Mouse (Mus musculus) splenic B cell, adult 2 months (primary cell): ENCODE results near the gene Slc48a1.
A peak's percentile ranks its signal among the peaks of the same experiment; 100 is the strongest.

Experiments used
- DNase-seq: peaks from one replicate; pipeline ENCODE4 v3.0.0-alpha.2; 2011; ENCODE audit warnings: low read depth, low spot score
- H3K27me3 ChIP-seq: 2 replicates; pipeline ENCODE4 v1.6.1; 2012; ENCODE audit warnings: mild to moderate bottlenecking, low read length, moderate library complexity, mixed read lengths; ENCODE audit not compliant: control insufficient read depth, poor library complexity, insufficient read depth, severe bottlenecking
- H3K36me3 ChIP-seq: 2 replicates; pipeline ENCODE4 v1.6.1; 2012; ENCODE audit warnings: mild to moderate bottlenecking, low read length, moderate library complexity, mixed read lengths; ENCODE audit not compliant: control insufficient read depth, poor library complexity, insufficient read depth, severe bottlenecking

The Slc48a1 gene

DNA sequence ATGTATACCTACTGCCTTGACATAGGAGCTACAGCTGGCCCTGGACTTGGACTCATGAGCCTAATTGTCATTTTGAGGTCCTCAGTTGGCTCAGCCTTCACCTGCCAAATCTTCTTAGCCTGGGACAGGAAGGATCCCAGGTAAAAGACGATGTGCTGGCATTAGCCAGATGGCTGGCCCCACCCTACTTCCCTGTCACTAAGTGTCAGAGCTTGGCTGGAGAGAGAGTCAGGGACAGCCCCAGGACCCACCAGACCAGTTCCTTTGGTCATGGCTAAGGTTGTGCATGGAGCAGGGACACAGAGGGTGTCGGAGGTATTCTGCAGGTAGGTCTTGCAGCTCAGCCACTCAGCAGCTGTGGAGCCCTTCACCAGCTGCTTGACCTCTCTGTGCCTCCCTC lies 13.8 kb upstream of the Slc48a1 start:
- no peak for DNase-seq
- no peaks in the 10 kb centered on the region for H3K36me3 ChIP-seq
- no peaks in the 10 kb centered on the region for H3K27me3 ChIP-seq

DNA sequence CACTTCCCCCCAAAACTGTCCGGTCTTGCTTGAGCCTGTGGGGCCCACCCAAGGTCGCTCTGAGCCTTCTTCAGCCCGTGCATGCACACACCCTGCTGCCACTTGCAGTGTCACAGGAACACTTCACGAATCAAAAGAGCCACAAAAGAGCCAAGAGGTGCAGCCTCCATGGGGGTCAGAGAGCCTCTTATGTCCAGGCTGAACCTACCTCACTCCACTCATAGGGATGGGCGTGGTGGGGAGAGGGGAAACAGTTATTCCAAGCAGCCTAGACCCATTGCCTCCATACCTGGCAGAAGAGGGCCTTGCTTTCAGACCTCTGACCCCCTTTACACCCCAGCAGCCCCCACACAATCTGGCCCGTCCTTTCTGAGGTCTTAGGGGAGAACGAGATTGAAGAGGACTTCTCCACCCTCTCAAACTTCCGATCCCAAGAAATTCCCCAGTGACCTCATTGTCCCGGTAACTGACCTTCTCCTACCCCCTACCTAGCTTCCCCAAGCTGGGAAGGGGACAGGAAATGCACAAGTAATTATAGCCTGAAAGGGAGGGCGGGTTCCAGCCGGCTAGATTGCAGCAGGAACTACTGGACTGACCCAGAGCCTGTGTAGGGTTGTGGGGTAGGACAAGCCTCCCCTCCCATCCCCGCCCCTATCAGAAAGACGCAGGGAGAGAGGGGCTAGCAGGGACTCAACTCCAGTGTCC lies 13.1 kb upstream of the Slc48a1 start:
- Histone ChIP-seq H3K36me3 (no peaks in the 10 kb centered on the region), H3K27me3 (no peaks in the 10 kb centered on the region)
- no peak for DNase-seq

DNA sequence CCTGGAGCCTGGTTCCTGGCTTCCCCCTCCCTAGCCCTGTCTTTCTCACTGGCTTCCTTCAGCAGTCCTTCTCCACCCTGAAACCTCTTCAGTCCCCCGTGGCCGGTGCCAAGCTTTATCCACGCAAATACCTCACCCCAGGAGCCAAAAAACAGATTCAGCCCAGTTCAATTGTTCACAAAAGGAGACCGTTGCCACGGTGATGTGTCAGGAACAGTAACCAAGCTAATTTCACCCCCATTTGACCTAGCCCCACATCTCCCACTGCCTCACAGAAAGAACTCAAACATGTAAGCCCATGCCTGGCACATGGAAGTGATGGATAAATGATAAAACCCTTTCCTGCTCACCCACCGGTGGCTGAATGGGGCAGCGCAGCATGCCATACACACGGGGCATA lies 12.1 kb upstream of the Slc48a1 start:
- Histone ChIP-seq H3K36me3 (no peaks in the 10 kb centered on the region), H3K27me3 (no peaks in the 10 kb centered on the region)
- DNase-seq = no peak

DNA sequence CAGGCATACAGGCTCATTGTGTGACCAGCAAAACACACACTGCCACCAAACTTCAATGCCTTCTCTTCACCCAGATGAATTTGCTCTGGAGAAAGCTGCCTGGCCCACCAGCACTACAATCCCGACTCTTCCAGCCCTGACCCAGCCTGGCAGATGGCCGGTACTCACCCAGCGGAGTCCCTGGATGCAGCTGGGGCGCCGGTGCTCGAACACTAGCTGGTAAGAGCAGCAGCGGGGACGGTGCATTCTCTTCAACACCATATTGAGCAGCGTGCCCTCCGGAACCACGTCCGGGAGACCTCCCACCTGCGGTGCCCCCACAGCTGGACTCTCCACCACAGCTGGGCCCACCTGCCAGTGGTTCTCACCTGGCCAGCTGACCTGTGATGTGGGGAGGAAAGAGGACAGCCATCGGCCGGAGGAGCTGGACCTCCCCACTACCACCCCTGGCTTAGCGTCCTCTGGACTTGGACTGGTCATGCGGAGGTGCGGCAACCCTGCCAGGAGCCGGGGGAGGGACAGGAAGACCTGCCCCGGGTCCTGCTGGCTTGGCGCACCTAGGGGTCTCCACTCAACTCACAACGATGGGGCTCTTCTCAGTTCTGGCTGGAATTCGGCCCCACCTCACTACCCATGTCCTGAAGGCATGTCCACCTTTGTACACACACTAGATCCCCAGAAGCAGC lies 11.6 kb upstream of the Slc48a1 start:
- Histone ChIP-seq H3K27me3 (no peaks in the 10 kb centered on the region), H3K36me3 (no peaks in the 10 kb centered on the region)
- no peak for DNase-seq

DNA sequence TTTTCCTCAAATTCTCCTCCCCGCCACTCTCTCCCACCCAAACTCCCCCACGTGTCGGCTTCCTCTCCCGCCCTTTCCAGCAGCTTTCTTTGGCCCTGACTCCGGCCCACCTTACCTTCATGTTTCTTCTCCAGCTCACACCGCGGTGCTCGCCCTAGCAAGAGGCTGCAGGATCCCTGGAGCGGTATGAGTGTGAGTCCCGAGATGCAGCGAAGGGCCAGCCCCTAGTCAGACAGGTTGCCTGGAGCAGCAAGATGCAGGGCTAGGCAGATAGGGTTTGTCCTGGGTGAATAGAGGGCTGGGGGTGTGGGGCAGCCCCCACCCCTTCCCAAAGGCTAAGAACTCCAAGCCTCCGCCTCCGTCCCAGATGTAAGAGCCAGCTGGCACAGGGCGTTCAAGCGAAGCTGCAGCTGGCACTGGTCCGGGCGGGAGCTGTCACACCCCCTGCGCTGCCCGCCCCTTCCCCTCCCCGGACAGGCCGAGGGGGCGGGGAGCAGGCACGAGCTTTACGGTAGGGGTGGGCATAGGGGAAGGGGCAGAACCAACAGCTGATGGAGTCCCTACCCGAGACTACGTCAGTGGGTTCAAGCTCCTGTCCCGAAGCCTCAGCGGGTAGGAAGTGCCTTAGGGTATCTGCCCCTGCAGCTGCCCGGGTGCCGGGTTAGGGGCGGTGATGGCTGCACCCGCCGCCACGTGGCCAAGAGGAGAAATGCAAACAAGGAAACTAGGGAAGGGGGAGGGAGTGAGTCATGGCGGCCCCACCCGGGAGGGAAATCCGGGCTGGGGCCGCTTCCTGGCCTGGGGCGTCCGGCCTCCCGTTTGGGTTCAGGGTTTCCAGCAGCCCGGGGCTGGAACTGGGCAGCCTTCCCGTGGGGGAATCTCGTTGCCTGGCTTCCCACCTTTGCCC lies 10.8 kb upstream of the Slc48a1 start, which contains the start of gene Rapgef3:
Gene Rapgef3 (minus strand): TSS at position 693 of the 907 bp plus-strand sequence.
- peak; percentile 81 for DNase-seq
- H3K36me3 ChIP-seq = no peaks in the 10 kb centered on the region
- no peaks in the 10 kb centered on the region for H3K27me3 ChIP-seq

DNA sequence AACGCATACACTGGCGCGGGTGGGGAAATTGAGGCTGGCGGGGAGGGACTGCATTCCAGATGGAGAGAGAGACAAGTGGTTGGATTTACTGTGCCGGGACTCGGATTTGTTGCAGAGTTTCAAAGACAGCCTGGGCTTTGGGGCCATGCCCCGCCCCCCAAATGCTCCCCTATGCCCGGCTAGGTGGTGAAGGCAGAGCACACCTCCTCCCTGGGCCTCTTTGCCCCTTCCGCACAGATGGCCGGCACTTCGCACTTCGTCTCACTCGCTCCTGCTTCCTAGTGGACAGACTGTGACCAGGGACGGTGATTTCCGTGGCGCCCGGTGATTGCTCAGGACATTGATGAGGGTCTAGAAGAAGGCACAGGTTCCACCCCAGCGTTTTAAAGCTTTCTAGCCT lies 10.1 kb upstream of the Slc48a1 start:
- peak; percentile 40 for DNase-seq
- no peaks in the 10 kb centered on the region for H3K36me3 ChIP-seq
- H3K27me3 ChIP-seq = no peaks in the 10 kb centered on the region

DNA sequence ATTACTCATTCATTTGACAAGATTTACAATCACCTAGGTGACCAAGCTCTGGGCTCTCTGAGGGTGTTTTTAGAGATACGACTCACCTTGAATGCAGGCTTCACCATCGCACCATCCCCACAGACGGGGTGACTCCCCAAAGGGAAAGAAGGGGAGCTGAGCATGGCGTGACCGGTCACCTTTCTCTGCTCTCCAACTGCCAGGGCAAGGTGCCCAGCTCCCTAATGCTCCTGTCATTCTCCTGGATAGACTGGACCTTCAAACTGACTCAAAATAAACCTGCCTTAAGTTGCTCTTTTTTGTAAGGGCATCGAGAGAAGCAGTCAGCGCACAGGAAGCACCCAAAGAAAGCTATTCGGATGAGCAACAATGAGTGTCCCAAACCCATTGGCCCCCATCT lies 8.0 kb upstream of the Slc48a1 start:
- DNase-seq = no peak
- no peaks in the 10 kb centered on the region for H3K27me3 ChIP-seq
- no peaks in the 10 kb centered on the region for H3K36me3 ChIP-seq

DNA sequence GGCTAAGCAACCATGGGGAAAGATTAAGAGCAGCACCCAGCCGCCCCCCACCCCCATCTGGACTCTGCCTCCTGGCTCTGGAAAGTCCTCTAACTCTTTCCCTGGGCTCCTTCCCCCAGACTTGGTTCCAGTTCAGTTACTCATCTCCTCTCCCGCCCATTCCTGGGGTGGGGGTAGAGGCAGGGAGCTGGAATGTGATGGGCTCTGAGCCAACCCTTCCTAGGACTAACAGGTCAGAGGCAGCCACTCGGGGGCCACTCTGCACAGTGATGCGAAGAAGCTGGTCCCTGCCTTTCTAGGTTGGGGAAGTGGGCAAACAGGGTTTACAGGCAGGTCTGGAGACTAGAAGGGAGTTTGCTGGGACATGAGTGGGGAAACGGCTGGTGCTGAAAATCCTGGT lies 5.2 kb upstream of the Slc48a1 start:
- DNase-seq = no peak
- Histone ChIP-seq H3K36me3 (no peaks in the 10 kb centered on the region), H3K27me3 (no peaks in the 10 kb centered on the region)

DNA sequence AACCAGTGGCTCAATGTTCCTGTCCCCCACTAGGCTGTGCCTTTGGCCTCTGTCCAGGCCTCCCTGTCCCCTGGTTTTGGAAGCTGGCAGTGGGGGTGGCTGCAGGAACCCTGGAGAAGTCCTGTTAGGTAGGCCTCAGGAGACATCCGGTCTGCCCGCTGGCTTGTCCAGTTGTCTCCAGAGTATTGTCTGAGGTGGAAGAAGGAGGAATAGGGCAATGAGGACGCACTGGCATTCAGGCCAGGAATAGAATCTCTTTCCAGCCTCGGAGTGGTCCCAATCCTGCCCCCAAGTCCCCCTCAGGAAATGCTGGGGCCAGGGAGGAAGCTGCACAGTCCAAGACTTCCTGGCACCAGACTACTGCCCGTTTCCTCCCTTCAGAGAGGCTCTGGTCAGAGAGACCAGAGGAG lies 4.4 kb upstream of the Slc48a1 start:
- no peaks in the 10 kb centered on the region for H3K27me3 ChIP-seq
- no peaks in the 10 kb centered on the region for H3K36me3 ChIP-seq
- no peak for DNase-seq

DNA sequence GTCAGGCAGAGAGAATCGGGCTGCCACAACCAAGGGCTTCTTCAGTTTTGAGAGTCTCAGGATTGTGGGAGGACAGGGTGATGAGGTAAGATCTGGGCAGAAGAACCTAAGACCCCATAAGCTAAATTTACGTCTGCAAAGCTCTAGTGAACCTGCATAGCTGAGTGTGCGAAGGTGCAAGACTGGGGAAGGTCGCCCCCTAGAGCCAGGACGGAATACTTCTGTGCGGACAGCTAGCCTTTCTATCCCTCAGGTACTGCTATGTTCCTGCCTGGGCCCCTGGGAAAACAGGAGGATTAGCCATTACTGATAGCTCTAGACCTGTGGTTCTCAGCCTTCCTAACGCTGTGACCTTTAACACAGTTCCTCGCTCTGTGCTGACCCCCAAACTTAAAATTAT lies 1.8 kb upstream of the Slc48a1 start:
- Histone ChIP-seq H3K36me3 (no peaks in the 10 kb centered on the region), H3K27me3 (no peaks in the 10 kb centered on the region)
- peak; percentile 83 for DNase-seq

DNA sequence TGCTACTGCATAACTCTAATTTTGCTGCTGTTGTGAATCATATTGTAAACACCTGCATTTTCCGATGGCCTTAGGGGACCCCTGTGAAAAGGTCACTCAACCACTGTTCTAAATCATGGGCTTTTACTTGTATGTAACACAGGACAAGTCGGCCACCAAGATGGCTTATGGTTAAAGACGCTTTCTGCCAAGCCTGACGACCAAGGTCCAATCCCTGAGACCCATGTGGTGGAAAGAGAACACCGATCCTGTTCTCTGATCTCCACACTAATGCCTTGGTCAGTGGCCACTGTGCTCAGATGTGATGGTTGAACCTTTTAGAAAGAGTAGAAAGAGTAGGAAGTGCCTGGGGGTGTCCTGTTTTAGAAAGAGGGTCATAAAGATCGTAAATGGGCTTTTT lies 1.4 kb upstream of the Slc48a1 start:
- Histone ChIP-seq H3K27me3 (no peaks in the 10 kb centered on the region), H3K36me3 (no peaks in the 10 kb centered on the region)
- DNase-seq = no peak

DNA sequence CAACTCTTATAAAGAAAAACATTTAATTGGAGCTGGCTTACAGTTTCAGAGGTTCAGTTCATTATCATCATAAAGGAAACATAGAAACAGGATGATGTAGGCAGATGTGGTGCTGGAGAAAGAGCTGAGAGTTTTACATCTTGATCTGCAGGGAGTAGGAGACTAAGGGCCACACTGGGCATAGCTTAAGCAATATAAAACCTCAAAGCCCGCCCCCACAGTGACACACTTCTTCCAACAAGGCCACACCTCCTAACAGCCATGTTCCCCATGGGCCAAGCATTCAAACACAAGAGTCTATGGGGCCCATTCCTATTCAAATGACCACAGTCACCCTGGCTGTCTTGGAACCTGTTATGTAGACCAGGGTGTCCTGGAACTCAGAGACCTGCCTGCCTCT lies 1.3 kb downstream of the Slc48a1 start:
- no peak for DNase-seq
- no peaks in the 10 kb centered on the region for H3K36me3 ChIP-seq
- no peaks in the 10 kb centered on the region for H3K27me3 ChIP-seq

DNA sequence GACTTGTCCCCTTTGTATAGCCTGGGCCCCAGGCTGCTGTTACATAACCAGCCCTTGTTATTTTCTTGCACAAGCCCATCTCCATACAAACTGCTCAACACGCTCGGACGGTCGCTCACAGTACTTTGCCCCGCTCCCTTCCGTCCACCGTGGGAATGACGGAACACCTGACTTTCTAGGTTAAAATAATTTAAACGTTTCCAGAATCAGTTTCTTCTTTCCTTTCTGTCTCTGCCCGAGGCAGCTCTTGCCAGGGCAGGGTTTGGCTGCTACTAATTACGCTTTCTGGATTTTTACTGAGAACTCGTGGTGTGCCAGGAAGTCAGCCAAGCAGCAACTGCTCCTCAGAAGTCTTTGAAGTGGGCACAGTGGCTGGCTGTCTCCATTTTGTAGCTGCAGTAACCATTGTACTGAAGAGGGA lies 2.3 kb downstream of the Slc48a1 start:
- H3K27me3 ChIP-seq = no peaks in the 10 kb centered on the region
- DNase-seq = no peak

DNA sequence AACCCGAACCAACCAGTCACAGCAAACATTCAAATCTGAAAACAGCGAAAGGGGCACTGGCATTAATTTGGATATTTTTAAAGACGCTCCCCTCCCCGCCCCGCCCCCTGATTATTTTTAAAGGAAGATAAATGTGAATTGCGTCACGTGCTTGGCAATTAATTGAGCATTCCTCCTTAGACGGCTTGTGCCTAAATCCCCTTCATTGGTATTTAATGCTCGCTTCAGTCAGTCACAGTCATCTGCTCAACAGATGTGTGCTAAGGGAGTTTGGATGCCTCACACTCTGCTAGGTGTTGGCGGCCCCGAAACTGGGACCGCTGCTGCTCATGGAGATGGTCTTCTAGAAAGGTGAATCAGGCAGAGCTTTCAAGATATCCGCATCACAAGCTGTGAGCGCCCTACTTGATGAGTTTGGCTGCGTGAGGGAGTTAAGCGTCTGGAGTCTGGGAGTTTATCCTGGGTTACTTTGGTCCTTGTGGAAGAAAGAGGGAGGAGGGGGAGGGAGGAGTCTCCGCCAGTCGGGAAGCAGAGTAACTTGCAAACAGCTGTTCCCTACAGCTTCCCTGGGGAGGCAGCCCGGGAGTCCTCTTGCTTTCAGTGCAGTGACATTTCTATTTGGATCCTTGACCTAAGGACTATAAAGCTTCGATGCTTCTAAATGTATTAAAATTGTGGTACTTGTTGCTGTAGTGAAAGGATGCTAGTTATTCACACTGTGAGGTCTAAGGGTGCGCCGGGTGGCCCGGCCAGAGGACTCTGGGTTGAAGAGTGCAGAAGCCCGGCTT lies 3.8 kb downstream of the Slc48a1 start:
- no peaks in the 10 kb centered on the region for H3K36me3 ChIP-seq
- no peaks in the 10 kb centered on the region for H3K27me3 ChIP-seq
- no peak for DNase-seq

More for the DNA sequence above, 2.3 kb downstream of the Slc48a1 start:
- H3K36me3 ChIP-seq = no peaks in the 10 kb centered on the region
